Mouse (Mus musculus) megakaryocyte progenitor cell, adult 5-6 weeks (primary cell): ENCODE measurements at regions not wholly inside any gene's neighbourhood (a gene's known extent, or its start where the extent isn't known, plus 50 kb on each side); places are given as distances from the start of the nearest gene placed in this dataset.

Experiments
- ATAC-seq: replicated peaks from 2 replicates; pipeline ENCODE4 v1.8.0; 2016; ENCODE audit warnings: mild to moderate bottlenecking, moderate TSS enrichment, inconsistent platforms; ENCODE audit not compliant: poor library complexity

- no peak for ATAC-seq
Observed at GRCm38 (mm10) chr16:53659363-53659762, 1205.5 kb upstream of the Alcam start.

- ATAC-seq: no peak
Observed at GRCm38 (mm10) chr16:53638131-53638530, 1184.3 kb upstream of the Alcam start.

GRCm38 (mm10) chr16:53601696-53602095, 1147.8 kb upstream of the Alcam start:
- ATAC-seq: 0 out of 2 replicates have a peak, but pooled peaks have one; percentile 17

- no peak for ATAC-seq
Observed at GRCm38 (mm10) chr16:53598140-53598539, 1144.3 kb upstream of the Alcam start.

- no peak for ATAC-seq
Observed at GRCm38 (mm10) chr16:53565673-53566072, 1111.8 kb upstream of the Alcam start.
